Mouse (Mus musculus) cerebellum, adult 11-12 months (tissue): Measurements from ENCODE around the gene Nmral1.
A peak's percentile ranks its signal among the peaks of the same experiment; 100 is the strongest.
"Not testable (repeated sequence)": the region's sequence is repeated elsewhere in the genome, so short reads cannot be mapped to it uniquely, and the experiment has no call there.

ENCODE experiments used
- DNase-seq: peaks from one replicate; pipeline ENCODE4 v3.0.0; 2022

The Nmral1 gene

DNA sequence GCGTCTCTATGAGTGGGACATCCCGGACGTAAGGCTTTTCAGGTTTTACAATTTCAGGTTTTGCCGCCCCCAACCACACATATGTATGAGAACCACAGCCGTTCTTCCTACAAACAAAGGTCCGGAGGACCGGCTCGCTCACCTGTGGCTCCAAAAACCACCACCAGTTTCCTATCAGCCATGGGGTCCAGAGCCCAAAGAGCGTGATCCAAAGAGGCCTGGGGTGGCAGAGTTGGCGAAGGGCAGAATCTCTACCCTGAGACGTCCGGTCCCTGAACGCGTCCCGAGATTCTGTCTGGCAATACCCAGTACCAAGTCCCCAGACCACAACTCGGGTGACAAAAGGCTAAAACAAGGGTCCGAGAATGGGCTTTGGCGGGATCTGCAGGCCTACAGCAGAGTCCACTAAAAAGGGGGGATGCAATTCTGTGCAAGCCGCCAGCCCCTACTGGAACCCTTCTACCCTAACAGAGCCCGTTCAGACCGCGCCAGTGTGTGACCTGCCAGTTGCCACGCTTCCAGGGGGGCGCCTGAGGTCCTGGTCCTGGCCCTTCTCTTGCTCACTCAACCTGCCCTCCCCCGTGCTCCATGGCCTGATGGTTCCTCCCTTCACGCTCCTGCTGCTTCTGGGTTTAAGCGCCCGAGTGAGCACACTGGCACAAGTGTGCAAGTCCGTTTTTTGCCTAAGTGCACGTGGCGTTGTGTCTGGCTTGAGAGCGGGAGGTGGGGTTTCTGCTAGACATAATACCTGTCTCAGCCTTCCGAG is at the start of gene Nmral1:
Gene Nmral1, minus strand, starts transcription at position 604 of the 766 bp plus-strand sequence.
- DNase-seq, result peak; percentile 82

DNA sequence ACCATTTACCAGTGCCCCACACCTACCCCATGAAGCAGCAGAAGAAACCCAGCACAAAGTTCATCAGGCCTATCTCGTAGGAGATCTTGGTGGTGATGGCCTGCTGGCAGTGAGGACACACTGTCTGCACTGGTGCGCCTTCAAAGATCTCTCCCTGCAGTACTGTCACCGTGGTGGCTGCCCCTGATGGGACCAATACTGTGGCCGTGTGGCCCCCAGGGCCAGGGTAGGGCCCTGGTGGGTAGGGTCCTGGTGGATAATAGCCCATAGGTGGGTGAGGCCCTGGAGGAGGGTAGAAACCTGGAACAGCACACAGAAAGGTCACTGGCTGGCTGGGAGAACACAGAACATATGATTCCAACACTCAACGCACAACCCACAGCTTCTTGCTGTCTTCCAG is 49.6 kb upstream of the Nmral1 start:
- no peak for DNase-seq

DNA sequence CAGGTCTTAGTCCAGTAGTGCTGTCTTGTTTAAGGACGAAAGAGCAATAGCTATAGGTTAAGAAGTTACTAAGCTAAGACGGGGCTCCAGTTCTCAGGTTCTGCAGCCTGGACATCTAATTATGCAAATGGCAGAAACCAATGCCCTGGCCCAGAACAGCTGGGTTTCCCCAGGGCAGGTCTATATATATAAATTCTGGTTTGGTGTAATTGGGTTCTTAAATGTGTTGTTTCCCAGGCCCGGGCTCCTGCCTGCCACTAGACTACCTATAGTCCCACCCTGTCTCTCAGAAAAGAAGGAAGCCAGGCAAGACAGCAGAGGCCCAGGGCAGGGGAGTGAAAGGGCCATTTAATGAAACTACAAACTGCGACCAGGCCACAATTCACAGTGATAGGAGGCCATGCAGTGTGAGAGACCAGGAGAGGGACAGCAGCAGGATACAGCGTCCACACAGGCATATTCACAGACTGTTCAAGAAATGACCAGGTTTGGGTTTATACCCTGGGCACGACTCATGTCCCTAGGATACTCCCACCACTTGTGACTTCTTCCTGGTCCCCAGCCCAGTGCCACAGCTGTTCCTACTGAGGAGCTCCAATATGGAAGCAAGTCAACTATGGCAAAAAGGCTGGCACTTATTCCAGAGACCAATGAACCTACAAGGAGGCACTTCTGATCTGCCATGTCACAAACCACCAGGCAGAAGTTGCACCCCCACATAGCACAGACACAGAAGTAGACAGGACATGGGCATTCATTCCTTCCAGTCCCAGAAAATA is 48.0 kb upstream of the Nmral1 start:
- no peak for DNase-seq

DNA sequence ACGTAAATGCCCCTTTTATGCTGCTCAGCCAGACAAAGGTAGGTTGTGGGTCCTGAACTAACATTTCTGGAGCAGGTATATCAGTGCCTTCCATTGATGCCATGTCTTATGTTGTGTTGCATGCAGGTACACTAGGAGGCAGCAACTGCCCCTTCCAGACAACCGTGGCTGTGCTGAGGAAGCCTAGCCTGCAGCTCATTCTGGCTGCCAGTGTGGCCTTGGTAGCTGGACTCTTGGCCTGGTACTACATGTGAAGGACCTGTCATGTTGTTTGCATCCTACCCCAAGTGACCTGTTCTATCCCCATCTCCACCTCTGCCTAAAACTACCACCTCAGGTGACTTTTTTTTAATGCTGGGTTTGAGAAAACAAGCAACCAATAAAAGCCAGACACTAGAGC is 46.7 kb upstream of the Nmral1 start:
- no peak for DNase-seq

DNA sequence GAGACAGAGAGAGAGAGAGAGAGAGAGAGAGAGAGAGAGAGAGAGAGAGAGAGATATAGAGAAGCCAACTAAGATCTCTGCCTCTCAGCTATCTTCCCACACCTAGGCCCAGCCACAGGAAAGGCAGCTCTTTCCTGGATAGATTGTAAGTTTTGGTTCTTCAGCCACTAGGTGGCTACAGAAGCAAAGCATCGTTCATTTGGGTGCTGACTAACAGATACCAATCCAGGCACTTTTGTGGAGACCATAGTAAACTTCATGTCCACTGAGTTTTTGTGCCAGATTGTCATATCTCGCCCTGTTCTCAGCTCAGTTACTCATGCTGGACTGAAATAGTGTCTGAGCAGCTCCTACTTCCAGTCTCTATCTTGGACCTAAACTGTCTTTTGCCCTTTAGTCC is 44.1 kb upstream of the Nmral1 start:
- DNase-seq, result no peak

DNA sequence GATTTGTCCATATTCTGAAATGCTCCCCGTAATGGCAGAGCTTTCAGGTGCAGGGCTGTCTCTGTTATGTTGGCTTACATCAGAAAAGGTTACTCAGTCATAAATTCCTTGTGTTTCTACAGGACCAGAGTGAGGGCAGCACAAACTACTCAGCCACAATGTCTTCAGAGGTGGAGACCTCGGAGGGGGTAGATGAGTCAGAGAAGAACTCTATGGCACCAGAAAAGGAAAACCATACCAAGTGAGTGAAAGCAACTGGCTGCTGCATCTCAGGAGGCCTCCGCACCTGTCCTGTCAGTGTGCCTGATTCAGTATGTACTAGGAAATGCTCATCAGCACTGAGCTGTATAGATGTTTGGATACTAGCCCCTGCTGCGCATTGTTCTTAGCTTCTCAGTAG is 43.3 kb upstream of the Nmral1 start:
- DNase-seq, result no peak

DNA sequence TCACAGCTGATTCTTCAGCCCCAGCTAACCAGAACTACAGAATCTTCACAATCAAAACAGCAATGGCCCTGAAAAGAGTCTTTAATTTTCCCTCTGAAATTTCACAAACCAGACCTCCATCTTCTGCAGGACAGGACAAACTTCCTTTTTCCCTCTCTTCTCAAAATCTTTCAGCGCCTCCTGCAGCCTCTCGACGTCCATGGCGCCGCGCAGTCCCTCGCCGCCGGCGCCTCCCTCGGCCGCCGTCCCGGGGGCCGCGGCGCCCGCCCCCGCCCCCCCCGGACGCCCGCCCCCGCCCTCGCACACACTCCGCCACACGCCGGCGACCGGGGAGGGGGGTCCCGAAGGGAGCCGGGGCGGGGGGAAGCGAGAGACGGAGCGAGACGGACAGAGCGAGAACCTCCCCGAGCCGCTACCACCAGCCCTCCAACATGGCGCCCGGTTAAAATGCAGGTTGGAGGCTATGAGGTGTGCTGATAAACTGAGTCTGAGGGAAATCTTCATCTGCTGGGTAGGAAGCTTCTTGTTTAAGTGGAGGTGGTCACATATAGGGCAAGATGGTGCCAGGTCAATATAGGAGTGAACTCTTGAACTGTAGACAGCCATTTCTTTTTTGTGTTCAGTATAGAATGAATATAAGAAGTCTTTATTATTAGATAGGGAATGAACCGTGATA is 37.6 kb upstream of the Nmral1 start:
- DNase-seq, result not testable (repeated sequence)

DNA sequence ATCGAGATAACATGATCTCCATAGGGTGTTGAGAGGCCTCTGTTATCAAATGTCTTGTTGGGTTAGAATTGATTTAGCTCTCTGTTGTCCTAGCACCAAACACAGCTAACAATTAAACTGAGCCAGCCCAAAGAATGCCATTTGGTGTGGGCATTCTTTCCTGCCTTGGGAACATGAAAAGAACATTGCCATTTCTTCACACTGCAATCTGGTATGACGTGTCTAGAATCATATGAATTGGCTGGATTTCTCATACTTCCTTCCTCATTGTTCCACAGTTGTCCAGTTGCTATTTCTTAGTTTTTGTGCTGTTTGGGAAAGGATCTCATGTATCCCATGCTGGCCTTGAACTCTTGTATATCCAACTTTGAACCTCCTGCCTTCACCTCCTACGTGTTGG is 34.9 kb upstream of the Nmral1 start:
- no peak for DNase-seq

DNA sequence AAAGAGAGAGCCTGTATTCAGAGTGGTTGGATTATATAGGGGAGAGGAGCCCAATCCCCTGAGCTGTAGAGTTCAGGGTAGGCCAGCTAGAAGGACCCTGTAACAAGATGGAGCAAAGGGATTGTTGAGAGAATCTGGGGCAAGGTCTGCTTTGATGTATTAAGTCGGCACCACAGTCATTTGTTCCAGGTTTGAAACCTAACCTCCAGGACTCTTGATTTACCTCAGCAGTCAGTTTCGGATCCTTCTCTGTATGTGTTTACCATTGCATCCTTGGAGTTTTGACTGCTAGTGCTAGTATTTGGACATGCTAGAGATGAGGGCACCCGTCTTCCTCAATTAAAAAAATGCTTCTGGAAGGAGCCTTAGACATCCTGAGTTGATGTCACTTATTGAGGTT is 33.0 kb upstream of the Nmral1 start:
- DNase-seq, result no peak

DNA sequence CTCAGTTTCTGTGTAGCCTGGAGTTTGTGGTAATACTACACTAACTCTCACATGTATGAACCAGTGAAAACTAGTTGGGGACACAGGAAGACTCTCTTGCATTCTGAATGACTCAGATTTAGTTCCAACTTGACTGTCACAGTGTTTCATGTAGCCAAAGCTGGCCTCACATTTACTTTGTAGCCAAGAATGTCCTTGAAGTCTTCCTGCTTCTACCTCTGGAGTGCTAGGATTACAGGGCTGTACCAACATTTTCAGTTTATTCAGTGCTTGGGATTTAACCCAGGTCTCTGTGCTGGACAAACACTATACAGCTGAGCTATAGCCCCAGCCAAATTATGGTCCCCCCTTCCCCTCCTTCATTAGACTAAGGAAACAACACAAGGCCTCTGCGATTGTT is 23.0 kb upstream of the Nmral1 start:
- no peak for DNase-seq

DNA sequence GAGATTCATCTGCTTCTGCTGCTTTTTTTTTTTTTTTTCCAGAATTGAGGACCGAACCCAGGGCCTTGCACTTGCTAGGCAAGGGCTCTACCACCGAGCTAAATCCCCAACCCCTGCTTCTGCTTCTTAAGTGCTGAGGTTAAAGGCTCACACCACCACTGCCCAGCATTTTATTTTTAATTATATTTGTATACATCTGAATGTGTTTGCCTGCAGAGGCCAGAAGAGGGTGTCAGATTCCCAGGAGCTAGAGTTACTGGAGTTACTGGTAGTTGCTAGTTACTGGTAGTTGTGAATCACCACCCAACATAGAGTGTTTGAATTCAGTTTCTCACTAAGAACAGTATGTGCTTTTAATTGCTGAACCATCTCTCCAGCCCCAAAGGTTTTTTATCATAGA is 20.8 kb upstream of the Nmral1 start:
- no peak for DNase-seq

DNA sequence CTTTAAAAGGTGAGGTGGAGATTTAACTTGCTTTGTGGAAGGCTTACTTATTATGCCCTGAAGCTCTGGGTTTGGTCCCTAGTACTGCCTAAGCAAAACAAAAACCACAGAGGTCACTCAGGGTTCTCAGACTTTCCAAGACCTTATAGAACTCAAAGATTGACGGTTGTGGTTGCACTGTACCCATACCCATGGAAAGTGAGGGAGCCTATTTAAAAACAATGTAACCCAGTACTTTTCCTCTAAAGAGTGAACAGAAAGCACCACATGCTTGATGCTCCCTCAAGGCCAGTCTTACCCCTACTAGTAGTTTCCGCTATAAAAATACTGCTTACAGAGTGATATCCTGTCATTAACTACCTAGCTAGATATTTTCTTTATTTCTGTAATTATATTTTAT is 17.1 kb upstream of the Nmral1 start:
- no peak for DNase-seq

DNA sequence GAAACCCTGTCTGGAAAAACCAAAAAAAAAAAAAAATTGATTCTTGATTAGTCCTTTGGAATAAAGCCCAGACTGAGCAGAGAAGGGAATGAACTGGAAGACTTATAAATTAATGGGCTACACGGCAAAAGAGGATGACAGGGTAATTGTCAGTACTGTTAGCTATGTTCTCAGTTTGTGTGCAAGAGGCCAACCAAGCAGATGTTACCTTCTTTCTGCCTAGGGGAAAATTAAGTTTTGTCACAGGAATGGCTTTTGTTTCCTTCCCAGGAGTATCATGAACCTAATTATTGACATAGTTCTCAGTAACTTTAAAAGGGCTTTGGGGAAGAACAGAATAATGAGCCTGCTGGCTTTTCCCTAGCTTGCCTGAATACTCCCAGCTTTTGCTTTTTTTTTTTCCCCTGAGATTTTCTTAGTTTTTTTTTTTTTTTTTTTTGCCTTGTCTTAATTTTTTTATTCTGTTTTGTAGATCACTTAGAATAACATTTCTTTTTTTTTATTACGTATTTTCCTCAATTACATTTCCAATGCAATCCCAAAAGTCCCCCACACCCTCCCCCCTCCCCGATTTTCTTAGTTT is 11.7 kb upstream of the Nmral1 start:
- no peak for DNase-seq

DNA sequence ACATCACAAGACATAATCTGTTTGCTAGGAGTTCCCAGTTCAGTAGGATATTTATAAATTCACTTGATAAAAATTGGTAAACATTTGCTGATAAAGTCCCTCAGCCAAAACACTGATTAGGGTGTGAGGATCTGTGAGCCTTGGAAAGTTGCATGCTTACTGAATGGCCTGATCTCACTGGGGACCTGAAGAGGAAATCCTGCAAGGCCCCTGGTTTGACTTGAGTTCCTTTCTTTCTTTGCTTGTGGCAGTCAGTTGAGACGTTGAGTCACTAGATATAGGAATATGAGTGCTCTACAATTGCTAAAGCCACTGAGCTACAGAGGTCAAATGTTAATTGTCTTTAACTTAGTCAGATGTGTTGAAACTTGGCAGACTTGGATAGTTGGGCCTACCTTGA is 8.8 kb upstream of the Nmral1 start:
- no peak for DNase-seq

DNA sequence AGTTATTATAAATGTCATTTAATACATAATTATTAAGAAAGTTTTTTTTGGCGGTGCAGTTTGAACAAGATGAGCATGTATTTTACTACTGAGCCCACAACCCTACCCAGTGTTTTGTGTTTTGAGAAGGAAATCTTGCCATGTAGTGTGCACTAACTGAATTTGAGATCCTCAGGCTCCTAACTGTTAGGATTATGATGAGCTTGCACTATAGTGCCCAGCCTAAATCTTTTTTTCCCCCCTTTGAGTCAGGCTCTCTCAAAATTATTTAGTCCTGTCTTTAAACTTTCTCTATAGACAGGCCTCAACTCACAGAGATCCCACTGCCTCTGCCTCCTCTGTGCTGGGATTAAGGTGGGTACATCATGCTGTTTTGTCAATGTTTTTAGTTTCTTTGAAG is 8.4 kb upstream of the Nmral1 start:
- DNase-seq, result no peak

DNA sequence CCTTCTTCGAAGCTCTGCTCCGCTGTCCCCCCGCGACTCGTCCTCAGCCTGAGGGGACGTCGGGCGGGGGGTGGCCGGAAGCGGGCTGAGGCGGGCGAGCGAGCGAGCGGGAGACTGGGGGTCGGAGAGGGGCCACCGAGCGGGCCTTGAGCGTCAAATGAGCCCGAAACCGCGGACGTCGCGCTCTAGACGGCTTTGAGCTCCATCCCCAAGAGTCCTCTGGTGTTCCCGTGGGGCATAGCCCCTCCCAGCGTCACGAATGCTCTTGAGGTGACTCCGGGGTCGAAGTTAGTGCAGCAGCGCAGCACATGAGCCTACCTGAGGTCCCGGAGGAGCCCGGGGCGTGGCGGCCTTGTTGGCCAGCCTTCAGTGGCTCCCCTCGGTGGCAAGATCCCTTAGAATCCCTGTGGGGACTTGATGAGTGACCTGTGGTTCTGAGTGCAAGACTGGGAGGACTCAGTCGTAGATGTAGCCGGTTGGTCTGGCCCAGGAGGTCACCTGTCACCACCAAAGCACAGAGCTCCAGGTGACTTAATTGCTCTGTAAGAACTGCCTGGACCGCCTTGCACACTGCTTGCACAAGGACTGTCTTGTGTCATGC is 7.5 kb upstream of the Nmral1 start:
- peak; percentile 66 for DNase-seq

DNA sequence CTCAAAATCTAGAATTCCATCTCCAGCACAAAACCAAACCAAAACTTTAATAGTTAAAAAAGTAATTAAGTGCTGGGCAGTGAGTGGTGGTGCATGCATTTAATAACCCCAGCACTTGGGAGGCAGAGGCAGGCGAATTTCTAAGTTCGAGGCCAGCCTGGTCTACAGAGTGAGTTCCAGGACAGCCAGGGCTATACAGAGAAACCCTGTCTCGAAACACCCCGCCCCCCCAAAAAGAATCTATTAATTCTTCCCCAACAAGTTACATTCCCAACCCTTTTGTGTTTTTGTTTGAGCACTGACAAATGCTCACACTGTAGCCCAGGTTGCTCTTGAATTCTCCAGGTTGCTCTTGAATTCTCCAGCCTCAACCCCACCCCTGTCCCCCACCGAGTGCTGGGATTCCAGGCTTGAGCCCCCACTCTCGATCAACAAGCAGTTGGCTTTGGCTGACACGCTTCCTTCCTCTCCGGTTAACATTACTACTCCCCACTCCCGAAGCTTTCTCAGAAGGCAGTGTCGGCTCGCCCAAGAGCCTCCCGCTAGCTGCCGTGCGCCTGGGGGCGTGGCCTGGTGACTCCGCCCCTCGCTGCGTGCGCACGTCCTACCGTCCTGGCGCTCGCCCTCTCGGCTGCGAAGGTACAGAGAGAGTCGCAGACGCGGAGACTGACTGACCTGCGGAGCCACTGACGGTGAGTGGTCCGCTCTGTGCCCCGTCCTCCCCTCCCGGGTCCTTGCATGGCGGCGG is 6.8 kb upstream of the Nmral1 start, which contains the start of gene Hmox2:
Gene Hmox2, plus strand, starts transcription at position 582 of the 748 bp plus-strand sequence.
- peak; percentile 94 for DNase-seq

DNA sequence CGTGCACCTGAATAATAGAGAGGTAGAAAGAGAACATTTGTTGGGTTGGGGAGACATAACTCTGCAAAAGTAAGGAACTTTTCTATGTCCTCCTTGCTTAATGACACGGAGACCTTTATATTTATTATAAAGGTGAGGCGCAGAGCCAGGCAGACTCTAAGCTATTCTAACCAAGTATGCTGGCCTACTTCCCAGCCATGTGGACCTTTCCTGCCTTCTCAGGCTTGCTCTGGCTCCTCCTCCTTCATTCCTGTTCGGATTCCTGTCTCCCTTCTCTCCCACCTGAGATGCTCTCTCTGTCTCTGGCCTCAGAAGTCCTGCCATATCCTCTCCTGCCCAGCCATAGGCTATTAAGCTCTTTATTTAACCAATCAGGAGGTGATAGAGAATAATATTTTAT is 6.1 kb upstream of the Nmral1 start:
- no peak for DNase-seq

DNA sequence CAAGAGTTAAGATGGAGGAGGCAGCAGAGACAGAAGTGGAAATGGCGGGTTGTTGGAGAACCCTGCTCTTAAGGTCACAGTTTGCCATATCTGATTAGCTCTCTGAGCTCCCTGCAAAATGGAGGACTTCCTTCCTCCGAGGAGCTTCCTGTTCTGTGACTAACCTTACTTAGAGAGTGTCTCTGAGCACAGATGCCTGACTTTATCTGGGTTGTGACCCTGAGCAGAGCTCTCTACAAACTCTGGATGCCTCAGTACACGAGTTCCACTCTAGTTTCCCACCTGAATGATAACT is 3.7 kb upstream of the Nmral1 start:
- no peak for DNase-seq

DNA sequence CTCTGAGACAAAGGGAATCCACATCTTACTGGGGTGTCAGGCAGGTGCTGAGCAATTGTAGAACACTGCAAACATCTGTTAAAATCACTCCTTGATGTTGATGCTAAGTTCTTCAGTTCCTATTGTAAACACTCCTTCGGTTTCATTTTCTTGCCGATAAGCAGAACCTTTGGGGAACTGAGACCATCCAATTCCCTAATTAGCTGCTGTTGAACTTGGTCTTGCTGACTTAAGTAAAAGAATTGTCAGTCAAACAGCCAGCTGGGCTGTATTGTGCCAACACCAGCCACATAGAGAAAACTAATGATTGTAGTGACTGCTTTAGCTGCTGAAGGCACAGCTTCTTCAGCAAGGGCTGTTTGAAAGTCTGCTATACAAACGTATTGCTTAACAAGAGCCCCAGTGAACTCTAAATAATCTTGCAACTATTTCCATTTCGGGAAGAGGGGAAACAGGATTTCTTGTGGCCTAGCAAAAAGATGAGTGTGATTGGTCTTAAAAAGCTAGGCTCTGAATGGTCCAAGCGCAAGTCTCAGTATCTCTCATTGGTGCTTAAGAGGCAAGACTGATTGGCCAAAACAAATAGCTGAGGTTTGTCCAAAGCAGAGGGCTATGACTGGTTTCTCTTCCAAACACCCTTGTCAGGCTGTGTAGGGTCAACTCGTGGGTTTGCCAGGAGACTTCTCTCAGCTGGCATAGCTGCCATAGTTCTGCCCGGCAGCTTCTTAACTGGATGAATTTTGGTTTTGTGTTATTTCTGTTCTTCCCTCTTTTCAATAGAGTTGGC is 3.2 kb upstream of the Nmral1 start:
- DNase-seq, result no peak

DNA sequence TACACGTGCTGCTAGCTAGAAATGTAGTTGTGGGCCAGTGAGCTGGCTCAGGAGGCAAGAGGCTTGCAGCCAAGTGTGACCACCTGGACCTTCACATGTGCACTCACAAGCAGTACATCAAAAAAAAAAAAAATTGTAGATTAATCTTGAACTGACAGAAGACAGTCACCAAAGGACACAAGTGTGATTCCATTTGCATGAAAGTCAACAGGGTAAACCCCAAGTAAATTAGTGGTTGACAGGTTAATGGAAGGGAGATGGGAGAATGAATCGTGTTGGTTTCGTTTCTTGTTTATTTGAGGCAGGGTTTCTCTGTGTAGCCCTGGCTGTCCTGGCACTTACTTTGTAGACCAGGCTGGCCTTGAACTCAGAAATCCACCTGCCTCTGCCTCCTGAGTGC is 1.3 kb downstream of the Nmral1 start:
- DNase-seq, result no peak
